Mouse (Mus musculus) granulocyte monocyte progenitor cell, adult 5-6 weeks (primary cell): ENCODE measurements at regions not wholly inside any gene's neighbourhood (a gene's known extent, or its start where the extent isn't known, plus 50 kb on each side); places are given as distances from the start of the nearest gene placed in this dataset.

ENCODE experiments used
- ATAC-seq: replicated peaks from 2 replicates; pipeline ENCODE4 v1.8.0; 2016; ENCODE audit warnings: mild to moderate bottlenecking, moderate TSS enrichment, inconsistent platforms; ENCODE audit not compliant: poor library complexity, severe bottlenecking

- no peak for ATAC-seq
Observed at GRCm38 (mm10) chr14:76244338-76245062, 133.8 kb downstream of the Nufip1 start.

GRCm38 (mm10) chr14:76245063-76245396, 134.3 kb downstream of the Nufip1 start:
- no peak for ATAC-seq

GRCm38 (mm10) chr14:76247664-76248063, 137.0 kb downstream of the Nufip1 start:
- ATAC-seq: no peak

- no peak for ATAC-seq
Observed at GRCm38 (mm10) chr14:76253850-76254249, 143.2 kb downstream of the Nufip1 start.

GRCm38 (mm10) chr14:76254565-76255501, 144.1 kb downstream of the Nufip1 start:
- no peak for ATAC-seq

- no peak for ATAC-seq
Observed at GRCm38 (mm10) chr14:76255971-76256370, 145.3 kb downstream of the Nufip1 start.

GRCm38 (mm10) chr14:76258626-76259025, 147.9 kb downstream of the Nufip1 start:
- ATAC-seq: no peak

- ATAC-seq: no peak
Observed at GRCm38 (mm10) chr14:76260628-76261293, 150.1 kb downstream of the Nufip1 start.

GRCm38 (mm10) chr14:76263682-76264081, 151.1 kb upstream of the Tsc22d1 start:
- no peak for ATAC-seq

GRCm38 (mm10) chr14:76265819-76266218, 148.9 kb upstream of the Tsc22d1 start:
- ATAC-seq: no peak

- no peak for ATAC-seq
Observed at GRCm38 (mm10) chr14:76266249-76266648, 148.5 kb upstream of the Tsc22d1 start.

GRCm38 (mm10) chr14:76267091-76267490, 147.7 kb upstream of the Tsc22d1 start:
- no peak for ATAC-seq

- ATAC-seq: no peak
Observed at GRCm38 (mm10) chr14:76271190-76271589, 143.6 kb upstream of the Tsc22d1 start.

GRCm38 (mm10) chr14:76272840-76273239, 141.9 kb upstream of the Tsc22d1 start:
- ATAC-seq: no peak

GRCm38 (mm10) chr14:76276655-76277054, 138.1 kb upstream of the Tsc22d1 start:
- ATAC-seq: no peak

- ATAC-seq: no peak
Observed at GRCm38 (mm10) chr14:76278751-76279450, 135.9 kb upstream of the Tsc22d1 start.

GRCm38 (mm10) chr14:76279561-76279960, 135.2 kb upstream of the Tsc22d1 start:
- ATAC-seq: no peak

GRCm38 (mm10) chr14:76281867-76282266, 132.9 kb upstream of the Tsc22d1 start:
- no peak for ATAC-seq

- ATAC-seq: no peak; the same call in 1 of the 2 replicates
Observed at GRCm38 (mm10) chr14:76287768-76288167, 127.0 kb upstream of the Tsc22d1 start.

- ATAC-seq: no peak
Observed at GRCm38 (mm10) chr14:76290401-76291018, 124.3 kb upstream of the Tsc22d1 start.
